Mouse (Mus musculus): ENCODE data around the gene Ccser2.

- TF ChIP-seq TAL1 (IDR thresholded peaks at IDR 0.05; ENCODE audit: low read length) (no peak), GATA1 (IDR thresholded peaks at IDR 0.05; ENCODE audit: low read length) (no peak)
Observed at GRCm38 (mm10) chr14:36919146-36919545, 49.4 kb downstream of the Ccser2 start.
